Mouse (Mus musculus) left cerebral cortex, adult 18-20 months (tissue): ENCODE measurements at regions not wholly inside any gene's neighbourhood (a gene's known extent, or its start where the extent isn't known, plus 50 kb on each side); places are given as distances from the start of the nearest gene placed in this dataset.

Experiments
- DNase-seq, 2 experiments: peaks; one replicate each; pipeline ENCODE4 v3.0.0; 2021 to 2022; ENCODE audit warnings: low spot score in 2 of 2, mixed read lengths in 1 of 2

DNA sequence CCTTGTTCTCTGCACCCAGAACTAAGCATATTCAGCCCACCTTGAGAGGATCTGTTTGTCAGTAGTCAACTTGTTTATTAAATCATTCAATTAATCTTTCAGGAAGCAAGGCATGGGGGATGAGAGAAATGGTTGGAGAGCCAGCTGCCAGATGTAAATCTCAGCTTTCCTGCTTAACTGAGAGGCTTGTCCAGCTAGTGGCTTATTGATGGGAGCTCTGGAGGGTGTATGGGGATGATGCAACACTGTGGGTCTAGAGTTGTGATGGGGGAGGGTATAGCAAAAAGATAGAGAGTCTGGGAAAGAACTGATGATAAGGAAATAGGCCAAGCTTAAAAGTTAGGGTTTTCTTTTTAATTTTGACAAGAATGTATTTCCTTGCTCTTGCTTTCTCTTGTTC lies 2163.3 kb downstream of the 9330182O14Rik start:
- no peak for DNase-seq

DNA sequence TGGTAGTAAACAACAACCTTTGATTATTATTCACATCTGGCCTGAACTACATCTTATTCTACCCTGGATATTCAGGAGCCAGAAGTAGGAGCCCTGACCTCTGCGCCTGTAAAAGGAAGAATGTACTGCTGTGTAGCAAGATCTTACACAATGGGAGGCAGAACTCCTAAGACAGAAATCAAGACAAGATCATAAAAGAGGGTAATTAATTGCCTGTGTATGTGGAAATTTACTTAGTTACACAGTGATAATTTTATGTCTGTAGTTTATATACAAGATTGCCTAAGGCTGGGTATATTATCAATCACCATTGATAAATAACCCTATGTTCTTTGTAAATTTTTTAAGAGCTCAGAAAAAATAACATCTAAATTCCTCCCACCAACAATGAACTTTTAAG lies 2167.8 kb downstream of the 9330182O14Rik start:
- no peak for DNase-seq

- no peak for DNase-seq
Observed at GRCm38 (mm10) chr15:42304097-42304496, 2169.9 kb downstream of the 9330182O14Rik start.

GRCm38 (mm10) chr15:42309586-42309985 lies 2175.4 kb downstream of the 9330182O14Rik start:
- DNase-seq: peak in 1 of 2 experiments; percentile 47

DNA sequence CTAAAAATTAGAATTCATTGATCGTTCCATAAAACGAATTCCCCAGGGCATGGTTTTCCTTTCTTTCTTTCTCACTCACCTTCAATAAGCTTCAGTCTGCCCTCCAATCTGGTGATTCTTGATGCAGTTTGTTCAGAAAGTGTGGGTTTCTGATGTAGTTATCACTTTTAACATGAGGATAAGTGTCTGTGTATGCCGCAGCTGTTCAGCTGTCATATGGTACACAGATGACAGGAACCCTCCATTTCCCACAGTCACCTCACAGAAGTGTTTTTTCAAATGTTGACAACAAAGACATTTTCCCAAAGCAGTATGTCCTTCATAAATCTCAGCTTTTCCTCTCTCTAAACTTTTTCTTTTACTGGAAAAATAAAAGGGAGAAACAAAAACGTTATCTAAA lies 2177.0 kb downstream of the 9330182O14Rik start:
- no peak for DNase-seq

DNA sequence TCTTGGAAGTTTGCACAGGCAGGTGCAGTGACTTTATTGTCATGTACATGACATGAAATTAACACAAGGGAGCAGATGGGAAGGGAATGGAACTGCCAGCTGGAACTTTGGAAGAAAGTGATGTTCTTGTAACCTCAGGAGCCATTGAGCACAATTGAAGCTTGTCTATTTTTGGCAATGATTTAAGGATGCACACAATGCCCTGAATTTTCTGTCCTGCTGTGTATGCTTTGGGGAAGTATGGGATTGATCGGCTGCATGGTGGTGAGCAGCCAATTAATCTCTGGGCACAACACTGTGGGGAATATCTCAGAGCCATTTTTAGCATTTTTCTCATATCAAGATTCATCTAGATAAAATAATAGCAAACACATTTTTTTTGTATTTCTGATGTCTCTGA lies 2186.2 kb downstream of the 9330182O14Rik start:
- no peak for DNase-seq

- no peak for DNase-seq
Observed at GRCm38 (mm10) chr15:42322940-42323339, 2188.8 kb downstream of the 9330182O14Rik start.

GRCm38 (mm10) chr15:42325221-42325620 lies 2191.1 kb downstream of the 9330182O14Rik start:
- no peak for DNase-seq

DNA sequence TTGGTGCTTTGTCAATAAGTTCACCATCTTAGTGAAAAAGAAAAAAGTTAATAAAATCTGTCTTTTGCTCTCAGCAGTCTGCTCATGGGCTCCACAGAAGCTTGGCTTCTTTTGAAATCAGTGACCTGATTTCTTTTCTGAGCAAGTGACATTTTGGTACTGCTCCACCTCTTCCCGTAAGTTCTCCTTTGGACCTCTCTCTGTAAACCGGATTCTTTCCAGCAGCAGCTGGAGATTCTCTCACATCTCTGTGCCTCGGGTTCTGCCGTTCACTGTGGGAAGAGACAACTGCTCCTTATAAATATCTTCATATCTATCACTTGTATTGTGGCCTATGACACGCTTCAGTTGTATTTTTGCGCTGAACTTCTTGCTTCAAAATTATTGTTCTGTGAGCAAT lies 2194.4 kb downstream of the 9330182O14Rik start:
- DNase-seq: no peak

DNA sequence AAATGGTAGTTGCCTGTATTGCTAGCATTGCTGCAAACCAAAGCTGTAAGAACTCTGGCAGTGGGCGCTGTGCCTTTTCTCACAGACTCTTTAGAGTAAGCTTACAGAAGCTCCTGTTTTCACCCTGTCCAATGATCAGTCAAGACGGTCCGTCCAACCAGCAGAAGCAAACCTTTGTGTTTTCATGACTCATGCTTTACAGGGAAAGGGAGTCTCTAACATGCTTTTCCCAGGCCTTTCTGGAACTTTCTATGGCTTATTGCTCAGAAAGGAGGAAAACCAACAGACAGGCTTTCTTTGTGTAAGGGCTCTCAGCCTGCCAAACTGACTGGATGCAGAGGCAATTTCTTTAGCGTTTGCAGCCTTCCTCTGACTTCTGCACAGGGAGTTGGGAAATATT lies 2195.6 kb downstream of the 9330182O14Rik start:
- DNase-seq: no peak

DNA sequence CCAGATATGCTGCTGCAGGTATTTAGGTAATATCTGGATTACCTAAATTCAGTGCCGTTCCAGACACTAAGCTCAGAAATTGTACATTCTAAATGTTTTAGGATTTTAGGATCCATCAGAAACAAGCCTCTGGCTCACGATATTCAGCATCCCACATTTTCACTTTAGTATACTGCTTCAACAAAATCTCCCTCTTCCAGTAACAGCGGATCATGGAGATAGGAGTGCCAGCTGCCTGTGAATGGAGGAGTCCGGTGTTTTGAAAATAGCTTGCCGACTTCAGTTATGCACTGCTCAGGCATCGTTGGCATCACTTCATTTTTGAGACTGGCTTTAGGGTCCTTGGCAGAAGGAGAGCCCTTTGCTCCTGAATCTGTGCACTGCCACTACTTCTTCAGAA lies 2199.5 kb downstream of the 9330182O14Rik start:
- DNase-seq: peak in 1 of 2 experiments; percentile 12

GRCm38 (mm10) chr15:42346131-42346530 lies 2212.0 kb downstream of the 9330182O14Rik start:
- no peak for DNase-seq

- DNase-seq: no peak
Observed at GRCm38 (mm10) chr15:42361871-42362270, 2227.7 kb downstream of the 9330182O14Rik start.

- no peak for DNase-seq
Observed at GRCm38 (mm10) chr15:42364979-42365378, 2230.8 kb downstream of the 9330182O14Rik start.

GRCm38 (mm10) chr15:42366796-42367195 lies 2232.6 kb downstream of the 9330182O14Rik start:
- DNase-seq: no peak

DNA sequence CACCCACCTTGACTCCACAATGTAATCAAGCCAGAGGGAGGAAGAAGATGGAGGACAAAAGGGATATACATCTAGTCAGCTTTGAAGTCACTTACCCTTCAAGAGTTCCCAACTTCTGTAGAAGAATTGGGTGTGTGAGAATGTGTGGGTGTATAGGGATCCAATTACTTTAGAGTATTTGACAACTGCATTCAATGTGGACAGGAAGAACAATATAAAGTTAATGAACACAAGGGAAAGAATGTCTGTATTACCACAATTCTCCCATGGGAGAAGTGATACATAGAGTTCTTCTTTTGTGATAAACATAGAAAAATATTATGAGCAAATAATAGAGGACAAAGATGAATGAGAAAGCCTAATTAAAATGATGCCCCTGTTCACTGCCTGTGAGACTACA lies 2235.4 kb downstream of the 9330182O14Rik start:
- no peak for DNase-seq

DNA sequence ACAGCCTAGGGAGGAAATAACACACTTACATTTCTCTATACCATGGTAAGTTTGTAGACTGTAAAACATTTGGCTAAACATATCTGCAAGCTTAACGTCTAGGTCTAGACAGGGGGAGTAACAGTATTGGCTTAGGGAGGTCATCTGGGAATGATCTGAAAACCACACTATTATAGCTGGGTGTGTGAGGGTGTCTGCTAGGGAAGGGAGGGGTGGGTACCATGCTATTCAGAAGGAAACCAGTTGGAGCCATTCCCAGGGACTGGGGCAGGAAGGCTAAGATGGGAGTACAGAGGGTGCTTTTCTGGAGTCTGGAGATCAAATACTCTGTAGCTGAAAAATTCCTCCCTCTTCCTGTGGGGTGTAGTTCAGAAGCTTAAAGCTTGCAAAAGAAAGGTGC lies 2235.9 kb downstream of the 9330182O14Rik start:
- DNase-seq: no peak

DNA sequence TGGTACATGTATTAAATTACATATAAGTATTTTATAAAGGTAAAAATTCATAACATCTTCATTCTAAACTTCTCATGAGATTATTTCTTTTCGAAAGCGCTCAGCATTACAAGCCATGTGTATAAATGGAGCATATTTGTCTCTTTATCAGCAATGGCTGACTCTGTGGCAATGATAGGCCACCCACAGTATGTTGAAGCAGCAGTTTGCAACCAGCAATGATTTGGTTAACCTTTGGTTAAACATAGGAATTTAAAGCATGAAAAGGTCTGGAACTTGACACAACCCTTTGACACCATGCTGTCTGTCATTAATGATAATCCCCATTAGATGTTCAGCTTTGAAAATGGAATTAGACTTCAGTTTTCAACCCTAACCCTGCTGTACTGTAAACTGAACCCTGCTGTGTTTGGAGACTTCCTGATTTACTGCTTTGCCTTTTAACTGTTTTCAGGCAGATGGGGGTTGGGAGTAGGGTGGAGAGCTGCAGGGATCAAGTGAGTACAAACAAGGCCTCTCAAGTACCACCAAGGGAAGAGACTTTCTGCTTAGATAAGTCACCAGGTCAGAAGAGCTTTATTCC lies 2238.6 kb downstream of the 9330182O14Rik start:
- no peak for DNase-seq
